13 mouse cellular contexts compared by ENCODE assay signal in genomic region chr10:111159789-111160522, GRCm38 (mm10). TPM values are rescaled to one million over a fixed set of nuclear protein-coding genes. Genes with fewer than 3 reads are reported as not detected.
A peak's percentile ranks its signal among the peaks of the same experiment; 100 is the strongest.
DNase-seq lines count a peak whose midpoint lies in the region; ATAC-seq and TF ChIP-seq lines count a peak whose summit lies in the region.
"Had no signal": no experiment of that assay in that cellular context is flagged by ENCODE, and none has a peak within 500 bp of the region (broad histone marks: within the 10 kb centered on the region; RNA-seq: fewer than 3 reads in every experiment).

No protein-coding gene starts in this region.

- H3K27ac ChIP-seq in intestine, embryonic 14.5 days (ENCODE audit: low read depth) = no peak overlapping the region
- H3K27ac ChIP-seq in intestine, embryonic 16.5 days (ENCODE audit: low read length) = no peak overlapping the region
- peak overlapping the region; percentile 33; the same call in 1 of the 2 replicates for H3K27ac ChIP-seq in bone marrow, adult 2 months (ENCODE audit: control insufficient read depth, insufficient read depth, low read depth, low read length, poor library complexity)
- no peak overlapping the region for H3K27ac ChIP-seq in stomach, postnatal 0 days (replicated peaks)

- TF ChIP-seq CTCF in bone marrow, adult 2 months (IDR thresholded peaks at IDR 0.05; ENCODE audit: control insufficient read depth, insufficient read depth, low read length) = no peak
- no peak for TF ChIP-seq CTCF in stomach, postnatal 0 days (IDR thresholded peaks at IDR 0.05; ENCODE audit: low read depth)

- no peak overlapping the region for H3K4me3 ChIP-seq in intestine, embryonic 14.5 days (ENCODE audit: low read depth, low read length)
- no peak overlapping the region for H3K4me3 ChIP-seq in intestine, embryonic 16.5 days (ENCODE audit: low read length)
- no peak overlapping the region for H3K4me3 ChIP-seq in bone marrow, adult 2 months (replicated peaks; ENCODE audit: control insufficient read depth, low read depth, low read length)
- H3K4me3 ChIP-seq in stomach, postnatal 0 days (ENCODE audit: low read depth, low read length) = no peak overlapping the region
- H3K4me3 ChIP-seq: megakaryocyte, embryonic 14.5 days had no signal

- no peaks in the 10 kb centered on the region for H3K36me3 ChIP-seq in intestine, embryonic 14.5 days (ENCODE audit: control insufficient read depth, insufficient read depth, low read length)
- H3K36me3 ChIP-seq in intestine, embryonic 16.5 days (ENCODE audit: control insufficient read depth, insufficient read depth, low read length) = no peaks in the 10 kb centered on the region
- H3K36me3 ChIP-seq in stomach, postnatal 0 days (ENCODE audit: control insufficient read depth, insufficient read depth, low read length) = no peaks in the 10 kb centered on the region

- H3K4me1 ChIP-seq in intestine, embryonic 14.5 days (replicated peaks; ENCODE audit: control insufficient read depth, insufficient read depth, low read length) = 0 out of 2 replicates have a peak, but pooled peaks cover 3% of the 10 kb centered on the region
- H3K4me1 ChIP-seq in intestine, embryonic 16.5 days (ENCODE audit: control insufficient read depth, insufficient read depth, low read length) = 0 out of 2 replicates have a peak, but pooled peaks cover 4% of the 10 kb centered on the region
- peaks cover 6% of the 10 kb centered on the region for H3K4me1 ChIP-seq in bone marrow, adult 2 months (ENCODE audit: control insufficient read depth, insufficient read depth, low read length)
- H3K4me1 ChIP-seq in stomach, postnatal 0 days (replicated peaks; ENCODE audit: control insufficient read depth, insufficient read depth) = no peaks in the 10 kb centered on the region

- DNase-seq in intestine, embryonic 14.5 days (ENCODE audit: low spot score) = peak; percentile 50
- DNase-seq in ovary, adult 18-20 months (ENCODE audit: low spot score) = peak; percentile 45
- DNase-seq in ovary, postnatal 36 days (ENCODE audit: low spot score) = no peak
- no peak for DNase-seq in stomach, postnatal 0 days (ENCODE audit: low spot score)
- DNase-seq in cerebellum, adult 18-20 months = no peak
- DNase-seq: cerebellum, postnatal 10 days; heart, postnatal 36 days; left cerebral cortex, postnatal 4 days; thymus, adult 18-20 months had no signal

- 78% methylated on average over 5 of the region's 5 CpGs for WGBS in intestine, embryonic 14.5 days
- WGBS in intestine, embryonic 16.5 days = 78% methylated on average over 5 of the region's 5 CpGs
- WGBS in bone marrow, adult 2 months = 47% methylated on average over 5 of the region's 5 CpGs
- WGBS in stomach, postnatal 0 days = 80% methylated on average over 5 of the region's 5 CpGs

- TF ChIP-seq POLR2A in bone marrow, adult 2 months (IDR thresholded peaks at IDR 0.05; ENCODE audit: borderline replicate concordance, control insufficient read depth, low read depth, low read length) = no peak

- no peak overlapping the region for H3K9ac ChIP-seq in intestine, embryonic 14.5 days (ENCODE audit: low read length)
- H3K9ac ChIP-seq in intestine, embryonic 16.5 days (ENCODE audit: low read depth, low read length) = no peak overlapping the region
- no peak overlapping the region for H3K9ac ChIP-seq in stomach, postnatal 0 days (ENCODE audit: low read length)

- H3K9me3 ChIP-seq in intestine, embryonic 14.5 days (ENCODE audit: control insufficient read depth, low read length) = no peaks in the 10 kb centered on the region
- H3K9me3 ChIP-seq in intestine, embryonic 16.5 days (ENCODE audit: control insufficient read depth, low read length) = no peaks in the 10 kb centered on the region
- H3K9me3 ChIP-seq in stomach, postnatal 0 days (ENCODE audit: control insufficient read depth, low read length) = no peaks in the 10 kb centered on the region

- TF ChIP-seq EP300 in stomach, postnatal 0 days (optimal IDR thresholded peaks at IDR 0.05) = no peak

- no peak overlapping the region for H3K4me2 ChIP-seq in intestine, embryonic 14.5 days (ENCODE audit: low read length)
- H3K4me2 ChIP-seq in intestine, embryonic 16.5 days (ENCODE audit: low read depth, low read length) = no peak overlapping the region
- H3K4me2 ChIP-seq in stomach, postnatal 0 days (replicated peaks; ENCODE audit: low read depth) = no peak overlapping the region

- ATAC-seq in intestine, embryonic 14.5 days (replicated peaks; ENCODE audit: low FRiP score, low TSS enrichment, low read depth) = no peak
- no peak for ATAC-seq in intestine, embryonic 16.5 days
- no peak for ATAC-seq in stomach, postnatal 0 days (ENCODE audit: low FRiP score, low TSS enrichment)
- ATAC-seq: inflammation-experienced regulatory T-cells, adult 6 months had no signal

- no peaks in the 10 kb centered on the region for H3K27me3 ChIP-seq in intestine, embryonic 14.5 days (replicated peaks; ENCODE audit: control insufficient read depth, insufficient read depth, low read length)
- no peaks in the 10 kb centered on the region for H3K27me3 ChIP-seq in intestine, embryonic 16.5 days (replicated peaks; ENCODE audit: control insufficient read depth, insufficient read depth, low read length)
- H3K27me3 ChIP-seq in stomach, postnatal 0 days (ENCODE audit: control insufficient read depth, insufficient read depth, low read length) = no peaks in the 10 kb centered on the region
- H3K27me3 ChIP-seq: megakaryocyte, embryonic 14.5 days had no signal

RNA-seq across cellular contexts. Expression of gene Osbpl8, which starts 4.6 kb away (rescaled TPM):
- polyA plus RNA-seq in intestine, embryonic 14.5 days (2014; fragmentation: Nextera tagmentation; extraction: Ambion mirVana) = 6.2 and 6.7 TPM in 2 replicates
- polyA plus RNA-seq in intestine, embryonic 16.5 days (2015; fragmentation: Nextera tagmentation; extraction: Ambion mirVana) = 3.0 TPM in 2 replicates
- 15.3 and 25.0 TPM in 2 replicates for polyA plus RNA-seq in bone marrow, adult 2 months (2011; ENCODE audit: insufficient read depth, insufficient read length, low replicate concordance, missing spikeins)
- polyA plus RNA-seq in stomach, postnatal 0 days (2015; fragmentation: Nextera tagmentation; extraction: Ambion mirVana) = 4.5 and 5.1 TPM in 2 replicates

Comparison
In these comparisons a context has a peak if more than half of its experiments do, and no peak if none do; other contexts are left out.
1. DNase-seq: peak in intestine, embryonic 14.5 days (single experiment) and ovary, adult 18-20 months (single experiment); none in ovary, postnatal 36 days (single experiment), stomach, postnatal 0 days (single experiment) and cerebellum, adult 18-20 months (0 of 2).